Mouse (Mus musculus) adrenal gland, adult 18-20 months (tissue): ENCODE measurements around the gene Thap3. TPM values are rescaled to one million over a fixed set of nuclear protein-coding genes. Genes with fewer than 3 reads are reported as not detected.
A peak's percentile ranks its signal among the peaks of the same experiment; 100 is the strongest.
"Not testable (repeated sequence)": the region's sequence is repeated elsewhere in the genome, so short reads cannot be mapped to it uniquely, and the experiment has no call there.

Experiments
- DNase-seq, 2 experiments: peaks; one replicate each; pipeline ENCODE4 v3.0.0; 2021 to 2022; ENCODE audit warnings: low spot score in 2 of 2
- long read RNA-seq, 2 experiments: library from polyadenylated mRNA; stranded (forward); transcript quantifications; one replicate each; pipeline ENCODE4 v2.0.0; 2021
- total RNA-seq, 2 experiments: library from RNA; stranded (reverse); gene quantifications; 1 replicate in 1 of 2; 2 replicates in 1 of 2; pipeline ENCODE4 v1.2.3; 2021

The Thap3 gene
- 10 to 100 TPM; 18.2 to 19.9 TPM for total RNA-seq
- long read RNA-seq, experiment 1, transcript Thap3-201 (4 exons, 1,124 nt) = major isoform, 13 of 15 reads
- long read RNA-seq, experiment 1, partial matches to known transcripts = 0 of 15 reads
- long read RNA-seq, experiment 1, other reads (novel, unspliced or antisense) = 2 of 15 reads
- long read RNA-seq, experiment 2, transcript Thap3-201 (4 exons, 1,124 nt) = major isoform, 25 of 30 reads
- long read RNA-seq, experiment 2, partial matches to known transcripts = 3 of 30 reads
- long read RNA-seq, experiment 2, other reads (novel, unspliced or antisense) = 1 of 30 reads

DNA sequence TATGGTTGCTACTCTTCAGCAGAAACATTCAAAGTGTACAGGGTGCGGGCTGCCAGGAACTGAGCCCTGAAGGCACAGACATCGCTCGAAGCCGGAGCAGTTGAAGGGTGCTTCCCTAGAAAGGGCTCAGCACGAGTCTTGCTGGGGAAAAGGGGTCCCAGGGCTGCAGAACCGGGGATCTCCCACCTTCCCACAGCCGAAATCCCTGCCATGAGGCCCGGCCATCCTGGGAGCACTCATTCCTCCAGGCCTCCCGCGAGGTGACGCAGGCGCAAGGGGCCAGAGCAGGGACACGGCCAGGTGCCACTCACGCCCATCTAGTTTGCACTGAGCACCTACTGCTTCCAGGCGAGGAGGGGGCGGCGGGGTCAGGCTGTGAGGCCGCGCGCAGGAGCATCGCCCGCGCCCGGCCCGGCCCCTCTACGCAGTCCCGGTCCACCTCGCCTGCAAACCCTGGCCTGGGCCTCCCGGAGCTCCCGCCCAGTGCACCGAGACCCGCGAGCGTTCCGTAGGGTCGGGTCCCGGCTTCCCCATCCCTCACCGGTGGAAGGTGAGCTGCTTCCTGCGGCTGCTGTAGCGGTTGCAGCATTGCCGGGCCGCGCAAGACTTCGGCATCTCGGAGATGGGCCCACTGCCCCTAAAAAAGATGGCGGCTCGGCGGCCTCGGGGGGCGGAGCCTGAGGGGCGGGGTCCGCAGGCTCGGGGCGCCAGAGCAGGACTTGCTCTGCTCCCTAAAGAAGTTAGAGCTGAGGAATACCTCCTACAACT lies at the start of gene Thap3:
Gene Thap3 (minus strand): TSS at position 656 of the 768 bp plus-strand sequence.
- DNase-seq = peak; percentile 86 to 87

DNA sequence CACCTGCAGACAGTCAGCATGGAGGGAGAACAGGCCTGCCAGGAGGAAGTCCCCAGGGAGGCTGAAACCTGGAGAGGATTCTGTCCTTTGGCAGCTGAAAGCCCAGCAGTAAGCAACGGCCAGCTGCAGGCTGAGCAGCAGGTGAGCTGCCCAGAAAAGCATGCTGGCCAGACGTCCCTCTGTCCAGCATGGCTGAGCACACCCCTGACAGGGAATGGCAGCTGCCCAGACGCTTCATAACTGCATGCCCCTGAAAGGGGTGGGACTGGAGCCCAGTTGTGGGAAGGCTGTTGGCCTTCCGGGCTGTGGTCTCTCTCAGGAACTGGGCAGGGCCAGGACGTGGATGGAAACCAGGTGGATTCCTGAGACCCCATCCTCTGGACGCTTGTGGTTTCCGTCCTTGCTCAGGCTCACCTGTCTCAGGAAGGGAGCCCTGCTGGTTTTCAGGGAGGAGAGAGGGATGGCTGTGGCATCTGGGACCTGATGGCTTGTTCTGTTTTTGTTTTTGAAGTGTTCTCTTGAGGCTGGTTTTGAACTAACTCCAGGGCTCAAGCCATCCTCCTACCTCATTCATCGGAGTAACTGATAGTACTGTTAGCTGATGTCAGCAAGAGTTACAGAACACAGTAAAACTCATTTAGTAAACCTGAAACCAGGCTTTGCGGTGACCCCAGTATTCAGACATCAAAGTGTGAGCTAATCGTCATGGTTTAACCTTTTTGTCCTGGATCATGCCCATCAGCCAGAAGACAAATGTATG lies 49.6 kb upstream of the Thap3 start, which contains the start of gene Tas1r1:
Gene Tas1r1 (minus strand): TSS at position 344 of the 760 bp plus-strand sequence.
- DNase-seq = no peak

DNA sequence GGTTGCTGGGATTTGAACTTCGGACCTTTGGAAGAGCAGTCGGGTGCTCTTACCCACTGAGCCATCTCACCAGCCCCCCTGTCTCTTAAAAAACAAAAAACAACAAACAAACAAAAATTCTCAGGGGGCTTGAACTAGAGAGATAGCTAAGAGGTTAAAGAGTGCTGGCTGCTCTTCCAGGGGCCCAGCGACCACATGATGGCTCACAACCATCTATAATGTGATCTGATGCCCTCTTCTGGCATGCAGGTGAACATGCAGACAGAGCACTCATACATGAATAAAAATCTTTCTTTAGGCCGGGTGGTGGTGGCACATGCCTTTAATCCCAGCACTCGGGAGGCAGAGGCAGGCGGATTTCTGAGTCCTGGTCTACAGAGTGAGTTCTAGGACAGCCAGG lies 47.7 kb upstream of the Thap3 start:
- DNase-seq = not testable (repeated sequence)

DNA sequence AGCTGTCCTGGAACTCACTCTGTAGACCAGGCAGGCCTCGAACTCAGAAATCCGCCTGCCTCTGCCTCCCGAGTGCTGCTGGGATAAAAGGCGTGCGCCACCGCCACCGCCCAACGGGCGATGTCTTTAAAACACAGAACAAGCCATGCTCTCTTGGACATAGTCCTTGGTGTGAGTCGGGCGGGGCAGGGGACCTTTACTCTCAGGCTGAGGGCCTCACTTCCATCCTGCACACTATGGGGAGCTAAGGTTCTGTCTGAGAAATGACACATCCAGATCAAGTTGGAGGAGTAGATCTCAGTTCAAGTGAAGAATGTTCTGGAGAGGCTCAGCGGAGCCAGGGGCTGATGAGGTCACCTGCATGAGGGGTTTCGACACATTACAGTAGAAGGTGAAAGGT lies 44.1 kb upstream of the Thap3 start:
- no peak for DNase-seq

- no peak for DNase-seq
These were observed 41.2 kb upstream of the Thap3 start for GRCm38 (mm10) chr4:152029997-152030396.

- no peak for DNase-seq
These were observed 40.3 kb upstream of the Thap3 start for GRCm38 (mm10) chr4:152029087-152029486.

GRCm38 (mm10) chr4:152028456-152028855 lies 39.7 kb upstream of the Thap3 start:
- DNase-seq = no peak

DNA sequence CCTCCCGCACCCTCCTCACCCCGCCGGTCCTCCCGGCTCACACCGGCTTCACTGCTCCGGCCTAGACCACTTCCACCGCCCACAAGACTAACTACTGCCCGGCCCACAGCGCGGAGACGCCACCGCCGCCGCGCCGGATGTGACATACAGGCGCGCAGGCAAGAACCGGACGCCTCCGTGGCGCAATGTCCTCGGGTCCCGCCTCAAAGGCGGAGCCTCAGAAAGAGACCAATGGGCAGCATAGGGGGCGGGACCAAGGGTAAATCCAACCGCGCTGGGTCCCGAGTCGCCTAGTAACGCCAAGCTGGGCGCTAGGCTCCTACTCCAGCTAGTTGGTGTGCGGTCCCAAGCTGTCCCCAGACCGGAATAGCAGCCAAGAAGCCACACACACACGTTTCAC lies 38.7 kb upstream of the Thap3 start, which contains the start of gene Zbtb48:
Gene Zbtb48 (minus strand): TSS at position 148 of the 400 bp plus-strand sequence.
- peak; percentile 92 for DNase-seq

GRCm38 (mm10) chr4:152026751-152027508 lies 38.1 kb upstream of the Thap3 start:
- peak; percentile 29 to 45 for DNase-seq

- DNase-seq = no peak
These were observed 35.7 kb upstream of the Thap3 start for GRCm38 (mm10) chr4:152024525-152024924.

DNA sequence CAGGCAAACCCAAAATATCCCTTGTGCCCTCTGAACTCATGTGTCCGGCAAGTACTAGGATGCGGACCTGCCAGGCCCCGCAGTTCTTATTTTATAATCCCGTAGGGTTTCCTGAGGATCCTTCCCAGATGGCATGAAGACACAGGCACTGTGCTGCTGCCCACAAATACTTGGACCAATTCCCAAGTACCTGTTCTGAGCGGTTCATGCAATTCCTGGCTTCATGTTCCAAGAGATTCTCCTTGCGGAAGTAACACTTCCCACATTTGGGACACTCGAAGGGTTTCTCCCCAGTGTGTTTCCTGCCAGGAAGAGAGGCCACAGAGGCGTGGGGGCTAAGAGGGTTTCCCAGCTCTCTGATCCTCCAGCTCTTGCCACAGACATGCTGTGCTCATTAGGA lies 33.7 kb upstream of the Thap3 start:
- no peak for DNase-seq

DNA sequence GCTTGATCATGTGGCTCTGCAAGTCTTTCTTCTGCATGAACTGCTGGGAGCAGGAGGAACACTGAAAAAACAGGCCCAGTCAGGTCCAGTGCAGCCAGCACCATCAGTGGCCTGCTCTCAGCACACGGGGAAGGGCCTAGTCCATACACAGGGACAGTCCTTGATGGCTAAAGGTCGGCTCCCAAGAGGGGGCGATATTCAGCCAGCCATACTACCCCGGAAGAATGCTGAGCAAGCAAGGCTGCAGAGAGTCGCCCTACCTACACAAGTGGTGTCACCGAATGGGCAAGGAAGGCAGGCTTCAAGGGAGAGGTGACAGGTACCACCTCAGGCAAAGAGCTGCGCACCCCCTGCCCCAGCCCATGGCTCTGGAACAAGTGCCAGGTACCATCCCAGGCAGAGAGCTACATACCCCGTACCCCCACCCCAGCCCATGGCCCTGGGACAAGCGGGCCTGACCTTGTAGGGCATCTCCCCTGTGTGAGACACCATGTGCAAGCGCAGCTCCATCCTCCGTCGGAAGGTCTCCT lies 32.8 kb upstream of the Thap3 start:
- no peak for DNase-seq

GRCm38 (mm10) chr4:152020024-152020423 lies 31.2 kb upstream of the Thap3 start:
- no peak for DNase-seq

GRCm38 (mm10) chr4:152019073-152019472 lies 30.3 kb upstream of the Thap3 start:
- DNase-seq = no peak

- DNase-seq = no peak
These were observed 24.4 kb upstream of the Thap3 start for GRCm38 (mm10) chr4:152013036-152013813.

DNA sequence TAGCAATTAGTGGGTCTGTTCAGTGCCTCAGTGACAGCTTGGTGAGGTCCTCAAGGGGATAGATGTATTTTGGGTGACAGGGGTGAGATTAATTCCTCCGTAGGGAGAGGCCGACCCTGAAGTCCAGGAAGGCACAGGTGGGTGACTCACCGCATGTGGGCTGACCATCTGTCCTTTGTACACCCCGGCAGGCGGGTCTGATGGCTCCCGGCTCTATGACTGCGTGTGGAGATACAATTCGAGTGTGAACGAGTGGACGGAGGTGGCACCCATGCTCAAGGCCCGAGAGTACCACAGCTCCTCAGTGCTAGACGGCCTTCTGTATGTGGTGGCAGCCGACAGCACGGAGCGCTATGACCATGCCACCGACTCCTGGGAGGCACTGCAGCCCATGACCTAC lies 23.3 kb upstream of the Thap3 start:
- DNase-seq = no peak

GRCm38 (mm10) chr4:152011171-152011760 lies 22.5 kb upstream of the Thap3 start:
- no peak for DNase-seq

- DNase-seq = peak in 1 of 2 experiments; percentile 33
These were observed 21.9 kb upstream of the Thap3 start for GRCm38 (mm10) chr4:152010707-152011134.

DNA sequence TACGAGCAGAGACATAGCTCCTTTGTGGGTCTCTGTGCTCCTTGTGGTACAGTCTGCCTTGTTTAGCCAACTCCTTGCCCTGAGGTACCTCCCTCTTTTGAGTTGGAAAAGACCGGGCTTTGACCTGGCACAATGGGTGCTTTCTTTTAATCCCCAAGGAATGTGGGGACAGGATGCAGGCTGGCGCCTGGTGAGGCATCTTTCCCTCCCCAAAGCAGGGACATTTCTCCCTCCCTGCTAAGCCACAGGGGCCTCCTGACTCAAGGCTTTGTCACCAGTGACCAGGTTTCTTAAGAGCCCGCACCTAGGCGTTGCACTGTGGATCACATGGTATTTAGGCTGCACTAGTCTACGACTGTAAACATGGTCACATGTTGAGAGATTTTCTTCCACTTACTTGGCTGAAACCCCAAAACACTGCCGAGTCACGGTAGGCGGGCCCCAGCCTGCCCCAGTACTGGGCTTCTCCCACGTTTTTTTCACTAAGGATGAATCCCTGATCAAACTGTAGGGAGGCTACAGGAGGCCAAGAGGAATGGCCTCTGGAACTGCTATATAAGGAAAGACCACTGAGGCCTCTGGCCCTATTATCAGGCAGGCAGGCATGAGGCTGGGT lies 21.4 kb upstream of the Thap3 start:
- peak in 1 of 2 experiments; percentile 43 for DNase-seq
